Mouse (Mus musculus) heart, adult 9 months (tissue): ENCODE data around the gene Tm7sf2.
"Not testable (repeated sequence)": the region's sequence is repeated elsewhere in the genome, so short reads cannot be mapped to it uniquely, and the experiment has no call there.

Experiments
- DNase-seq, 2 experiments: peaks; one replicate each; pipeline ENCODE4 v3.0.0; 2022; ENCODE audit warnings: low spot score in 2 of 2

Tm7sf2 gene

DNA sequence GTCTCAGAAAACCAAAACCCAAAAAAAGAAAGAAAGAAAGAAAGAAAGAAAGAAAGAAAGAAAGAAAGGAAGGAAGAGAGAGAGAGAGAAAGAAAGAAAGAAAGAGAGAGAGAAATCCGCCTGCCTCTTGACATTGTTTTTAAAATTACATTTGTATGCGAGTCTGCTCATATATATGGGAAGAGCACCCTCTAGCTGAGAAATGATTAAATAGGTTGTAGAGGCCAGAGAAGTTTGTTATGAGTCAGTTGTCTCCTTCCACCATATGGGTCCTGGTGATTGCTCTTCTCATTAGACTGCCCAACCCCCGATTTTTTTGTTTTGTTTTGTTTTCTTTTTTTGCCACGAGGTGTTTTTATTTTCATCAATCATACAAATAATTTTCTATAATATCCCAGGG is 24.1 kb downstream of the Tm7sf2 start:
- DNase-seq, result not testable (repeated sequence)

- DNase-seq, result no peak
Observed at GRCm38 (mm10) chr19:6042293-6042692, 25.9 kb downstream of the Tm7sf2 start.

GRCm38 (mm10) chr19:6040002-6040401 is 28.2 kb downstream of the Tm7sf2 start:
- no peak for DNase-seq

GRCm38 (mm10) chr19:6038326-6038725 is 29.8 kb downstream of the Tm7sf2 start:
- DNase-seq, result no peak

- DNase-seq, result no peak
Observed at GRCm38 (mm10) chr19:6037695-6038094, 30.5 kb downstream of the Tm7sf2 start.

GRCm38 (mm10) chr19:6035966-6036585 is 32.1 kb downstream of the Tm7sf2 start:
- no peak for DNase-seq

GRCm38 (mm10) chr19:6030520-6031280 is 37.5 kb downstream of the Tm7sf2 start:
- DNase-seq, result no peak

- DNase-seq, result no peak
Observed at GRCm38 (mm10) chr19:6029426-6029825, 38.7 kb downstream of the Tm7sf2 start.

GRCm38 (mm10) chr19:6028991-6029390 is 39.2 kb downstream of the Tm7sf2 start:
- DNase-seq, result no peak

DNA sequence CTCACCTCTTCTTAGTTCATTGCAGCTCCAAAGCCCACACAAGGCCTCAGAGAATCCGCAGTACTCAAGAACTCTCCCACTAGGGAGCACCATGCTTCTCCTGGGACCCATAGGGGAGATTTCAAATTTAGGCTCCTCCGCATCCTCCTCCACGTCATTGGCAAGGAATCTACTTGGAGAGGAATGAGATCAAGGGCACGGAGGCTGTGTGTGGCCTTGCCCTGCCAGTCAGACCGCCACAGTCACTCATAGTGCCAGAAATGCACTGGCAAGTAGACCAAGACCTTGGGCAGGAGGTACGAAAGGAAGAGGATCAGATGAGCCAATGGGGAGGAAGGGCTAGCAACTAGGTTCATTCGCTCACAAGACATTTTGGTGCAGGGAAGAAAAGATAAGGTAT is 44.2 kb downstream of the Tm7sf2 start:
- no peak for DNase-seq

DNA sequence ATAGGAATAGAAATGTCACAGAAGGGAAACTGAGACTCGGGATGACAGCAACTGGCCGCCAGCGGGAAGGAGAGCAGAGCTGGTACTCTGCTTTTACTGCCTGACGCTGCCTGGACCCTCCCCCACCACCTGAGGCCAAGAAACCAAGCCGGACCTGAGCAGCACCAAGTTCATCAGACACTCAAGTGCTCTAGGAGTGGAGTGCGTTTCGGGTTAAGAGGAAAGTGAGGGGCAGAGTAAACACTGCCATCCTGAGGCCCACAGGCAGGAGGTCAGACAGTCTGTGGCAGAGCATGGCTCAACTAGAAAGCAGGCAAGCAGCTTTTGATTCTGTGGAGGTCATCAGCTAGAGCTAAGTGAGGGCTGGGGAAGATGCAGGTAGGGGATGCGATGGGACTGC is 45.1 kb downstream of the Tm7sf2 start:
- no peak for DNase-seq

GRCm38 (mm10) chr19:6020276-6020675 is 47.9 kb downstream of the Tm7sf2 start:
- no peak for DNase-seq

GRCm38 (mm10) chr19:6018142-6019089 is 49.8 kb downstream of the Tm7sf2 start:
- peak; percentile 53 to 84 for DNase-seq

GRCm38 (mm10) chr19:6016532-6016931 is 51.6 kb downstream of the Tm7sf2 start:
- no peak for DNase-seq

DNA sequence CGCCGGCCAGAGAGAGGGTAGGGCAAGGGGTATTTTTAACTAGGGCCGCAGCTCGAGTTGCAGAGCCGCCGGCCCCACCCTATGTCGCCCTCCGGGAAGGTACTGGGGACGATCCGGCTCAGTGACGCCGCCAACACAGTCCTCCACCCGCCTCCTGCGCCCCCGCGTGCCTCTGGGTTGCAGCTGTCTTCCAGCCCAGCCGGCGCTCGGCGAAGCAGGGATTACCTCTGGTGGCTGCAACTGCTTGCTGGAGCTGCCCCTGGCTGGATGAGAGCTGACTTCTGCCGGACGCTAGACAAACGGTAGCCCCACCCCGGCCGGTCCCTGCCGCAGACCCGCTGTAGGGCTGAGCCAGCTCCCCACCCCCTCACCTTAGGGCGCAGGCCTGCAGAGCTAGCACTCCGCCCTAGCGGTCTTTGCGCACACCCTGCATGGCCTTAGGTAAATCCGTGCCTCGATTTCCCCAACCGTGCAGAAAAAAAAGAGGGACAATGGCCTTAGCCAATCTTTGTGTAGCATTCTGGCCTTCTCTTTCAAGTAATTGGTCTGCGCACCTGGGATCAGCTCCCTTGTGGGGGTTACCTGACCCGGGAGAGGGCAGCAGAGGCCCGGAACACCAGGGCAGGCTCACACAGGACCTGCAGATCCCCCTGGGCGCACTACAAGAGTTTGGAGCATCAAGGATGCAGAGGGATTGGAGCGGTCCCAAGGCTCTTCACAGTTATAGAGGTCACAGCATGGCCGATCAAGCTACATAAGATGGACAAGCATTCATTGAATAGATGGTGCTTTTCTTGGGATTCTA is 52.5 kb downstream of the Tm7sf2 start, which contains the start of gene Capn1:
TSS of gene Capn1 (minus strand) at position 387 of the 805 bp plus-strand sequence.
- DNase-seq, result peak; percentile 72 to 74

- DNase-seq, result peak in 1 of 2 experiments; percentile 43
Observed at GRCm38 (mm10) chr19:6014991-6015510, 53.1 kb downstream of the Tm7sf2 start.

GRCm38 (mm10) chr19:6013691-6014090 is 54.5 kb downstream of the Tm7sf2 start:
- DNase-seq, result no peak
